10 mouse cellular contexts compared by ENCODE assay signal in genomic region chr11:95476323-95476722, GRCm38 (mm10). TPM values are rescaled to one million over a fixed set of nuclear protein-coding genes. Genes with fewer than 3 reads are reported as not detected.
A peak's percentile ranks its signal among the peaks of the same experiment; 100 is the strongest.
DNase-seq lines count a peak whose midpoint lies in the region; ATAC-seq lines count a peak whose summit lies in the region.
"Had no signal": no experiment of that assay in that cellular context is flagged by ENCODE, and none has a peak within 500 bp of the region (broad histone marks: within the 10 kb centered on the region; RNA-seq: fewer than 3 reads in every experiment).

No protein-coding gene starts in this region.

- no peak for ATAC-seq in monocyte, adult 5-6 weeks (replicated peaks; ENCODE audit: insufficient number of reproducible peaks, low FRiP score, low TSS enrichment, poor library complexity, severe bottlenecking)
- ATAC-seq in erythroid progenitor cell, adult 5-6 weeks (replicated peaks; ENCODE audit: low FRiP score, poor library complexity, severe bottlenecking), result no peak

- DNase-seq in cerebellum, adult 18-20 months, result peak; percentile 51 to 66
- no peak for DNase-seq in cerebellum, adult 11 months
- peak; percentile 89 for DNase-seq in right cerebral cortex, adult 18-20 months
- no peak for DNase-seq in right cerebral cortex, postnatal 4 days
- peak; percentile 51 to 95 for DNase-seq in left cerebral cortex, adult 8-10 months (ENCODE audit: low spot score in 2 of 2)
- no peak for DNase-seq in T-cell, adult 2 months (ENCODE audit: low spot score)
- DNase-seq: kidney, postnatal 10 days had no signal

RNA-seq across cellular contexts. Expression of gene Nxph3, which starts 38.0 kb away (rescaled TPM):
- total RNA-seq in left cerebral cortex, adult 8-10 months (2022), result 10 to 100 TPM; 26.5 to 33.0 (median 32.3) TPM
- total RNA-seq in monocyte, adult 5-6 weeks (2017), result not detected in 3 replicates
- not detected in 2 replicates for total RNA-seq in erythroid progenitor cell, adult 5-6 weeks (2015; ENCODE audit: low replicate concordance)
- not detected in 2 replicates for total RNA-seq in erythroid progenitor cell, adult 5-6 weeks (2017; ENCODE audit: low replicate concordance)
- total RNA-seq: liver, adult 2 months had no signal

Comparison
In these comparisons a context has a peak if more than half of its experiments do, and no peak if none do; other contexts are left out.
1. DNase-seq: peak in cerebellum, adult 18-20 months (2 of 2), right cerebral cortex, adult 18-20 months (single experiment) and left cerebral cortex, adult 8-10 months (2 of 2); none in cerebellum, adult 11 months (single experiment), right cerebral cortex, postnatal 4 days (single experiment) and T-cell, adult 2 months (single experiment).
2. RNA of gene Nxph3, which starts 38.0 kb away (total RNA-seq): 26.5 to 33.0 TPM in left cerebral cortex, adult 8-10 months; not detected in monocyte, adult 5-6 weeks and not detected in erythroid progenitor cell, adult 5-6 weeks; every median in the first group is over 10 times any median in the second.